Mouse (Mus musculus) C2C12 (cell line): ENCODE data around the gene Lmo1.

Experiments
- CTCF ChIP-seq: IDR thresholded peaks from one replicate; pipeline ENCODE4 v1.5.1; 2011; ENCODE audit not compliant: control insufficient read depth, insufficient read depth, insufficient read length
- FOSL1 ChIP-seq: IDR thresholded peaks from one replicate; pipeline ENCODE4 v1.8.0; 2011; ENCODE audit warnings: mild to moderate bottlenecking, low read length; ENCODE audit not compliant: poor library complexity, insufficient read depth, severe bottlenecking
- USF1 ChIP-seq: IDR thresholded peaks from one replicate; pipeline ENCODE4 v1.6.1; 2011; ENCODE audit warnings: low read depth, mild to moderate bottlenecking, control low read depth, moderate library complexity

GRCm38 (mm10) chr7:109131565-109131964 lies 43.4 kb downstream of the Lmo1 start:
- no peak for TF ChIP-seq CTCF
- no peak for TF ChIP-seq USF1
- TF ChIP-seq FOSL1, result no peak
